ENCODE assay signal across 8 mouse cellular contexts in the genomic region with DNA sequence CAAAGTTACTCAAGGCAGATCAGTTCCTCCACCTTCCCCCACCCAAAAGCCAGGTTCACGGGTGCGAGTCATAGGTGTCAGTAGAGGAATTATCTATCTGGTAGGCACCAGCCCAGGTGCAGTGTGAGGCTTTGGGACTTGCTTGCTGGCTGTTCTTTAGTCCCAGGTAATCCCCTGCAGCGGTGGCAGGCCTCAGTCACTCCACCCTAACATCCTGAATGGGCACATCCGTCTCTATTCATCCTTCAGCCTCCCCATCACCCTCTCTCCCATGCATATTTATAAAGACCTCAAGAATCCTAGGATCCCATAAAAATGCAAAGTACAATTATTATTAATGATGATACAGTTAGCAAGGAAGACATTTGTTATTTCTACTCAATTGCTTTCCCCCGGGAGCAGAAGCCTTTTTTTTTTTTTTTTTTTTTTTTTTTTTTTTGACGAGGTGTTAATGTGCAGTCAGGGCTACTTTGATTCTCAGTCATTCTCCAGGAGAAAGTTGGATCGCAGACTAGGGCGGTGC.
DNase-seq lines count a peak whose midpoint lies in the region; ATAC-seq lines count a peak whose summit lies in the region.

No protein-coding gene starts in this region.

- WGBS in heart, embryonic 13.5 days: 15% methylated on average over 8 of the region's 8 CpGs
- 26% methylated on average over 8 of the region's 8 CpGs for WGBS in heart, embryonic 16.5 days
- WGBS in midbrain, embryonic 10.5 days: 16% methylated on average over 8 of the region's 8 CpGs

- H3K9ac ChIP-seq in heart, embryonic 13.5 days: peak overlapping the region; percentile 79
- H3K9ac ChIP-seq in heart, embryonic 16.5 days (ENCODE audit: low read length): peak overlapping the region; percentile 73

- no peaks in the 10 kb centered on the region for H3K9me3 ChIP-seq in heart, embryonic 13.5 days
- no peaks in the 10 kb centered on the region for H3K9me3 ChIP-seq in heart, embryonic 16.5 days (replicated peaks; ENCODE audit: control insufficient read depth, low read length)
- H3K9me3 ChIP-seq in midbrain, embryonic 10.5 days (replicated peaks): no peaks in the 10 kb centered on the region

- no peaks in the 10 kb centered on the region for H3K27me3 ChIP-seq in heart, embryonic 13.5 days (replicated peaks)
- no peaks in the 10 kb centered on the region for H3K27me3 ChIP-seq in heart, embryonic 16.5 days (ENCODE audit: control insufficient read depth, insufficient read depth, low read length)
- no peaks in the 10 kb centered on the region for H3K27me3 ChIP-seq in midbrain, embryonic 10.5 days (ENCODE audit: low read depth, poor library complexity, severe bottlenecking)

- H3K4me3 ChIP-seq in heart, embryonic 13.5 days: peak overlapping the region; percentile 49
- peak overlapping the region; percentile 53 for H3K4me3 ChIP-seq in heart, embryonic 16.5 days (ENCODE audit: low read length)
- peak overlapping the region; percentile 47 for H3K4me3 ChIP-seq in midbrain, embryonic 10.5 days

- intact Hi-C loops in heart, postnatal 36 days (cut with DNase I): loop anchor here (5.0 to 10.0 kb wide), 2 partner anchors 153 to 250 kb away; no protein-coding TSS in a partner anchor

- no peak for DNase-seq in heart, postnatal 36 days
- DNase-seq in R1 (ENCODE audit: low read depth, low spot score): peak; percentile 10
- peak; percentile 15 for DNase-seq in midbrain, embryonic 10.5 days (ENCODE audit: low spot score)
- DNase-seq in cerebellum, adult 9-11 months: no peak
- no peak for DNase-seq in layer of hippocampus, adult 9-10 months (ENCODE audit: low spot score)
- DNase-seq in adrenal gland, adult 8-10 months: no peak

- no peak for ATAC-seq in heart, embryonic 13.5 days (ENCODE audit: extremely low read depth, insufficient number of reproducible peaks, low FRiP score, low TSS enrichment)
- no peak for ATAC-seq in heart, embryonic 16.5 days (replicated peaks; ENCODE audit: extremely low read depth, insufficient read depth, low FRiP score)

- peak overlapping the region; percentile 80 for H3K4me2 ChIP-seq in heart, embryonic 13.5 days
- peak overlapping the region; percentile 85 for H3K4me2 ChIP-seq in heart, embryonic 16.5 days (ENCODE audit: low read depth, low read length)

- no peaks in the 10 kb centered on the region for H3K36me3 ChIP-seq in heart, embryonic 13.5 days
- H3K36me3 ChIP-seq in heart, embryonic 16.5 days (ENCODE audit: control insufficient read depth, insufficient read depth): no peaks in the 10 kb centered on the region
- no peaks in the 10 kb centered on the region for H3K36me3 ChIP-seq in midbrain, embryonic 10.5 days

- peaks cover 19% of the 10 kb centered on the region for H3K4me1 ChIP-seq in heart, embryonic 13.5 days
- H3K4me1 ChIP-seq in heart, embryonic 16.5 days (ENCODE audit: control insufficient read depth, insufficient read depth, low read length): peaks cover 13% of the 10 kb centered on the region
- peaks cover 36% of the 10 kb centered on the region for H3K4me1 ChIP-seq in midbrain, embryonic 10.5 days

- H3K27ac ChIP-seq in heart, embryonic 13.5 days (replicated peaks): peak overlapping the region; percentile 90
- peak overlapping the region; percentile 88 for H3K27ac ChIP-seq in heart, embryonic 16.5 days (ENCODE audit: low read length)
- peak overlapping the region; percentile 93 for H3K27ac ChIP-seq in midbrain, embryonic 10.5 days (replicated peaks)

Comparison
In these comparisons a context has a peak if more than half of its experiments do, and no peak if none do; other contexts are left out.
1. DNase-seq: peak in R1 (single experiment) and midbrain, embryonic 10.5 days (single experiment); none in heart, postnatal 36 days (0 of 2), cerebellum, adult 9-11 months (single experiment), layer of hippocampus, adult 9-10 months (single experiment) and adrenal gland, adult 8-10 months (single experiment).
2. Peak in every context shown above with its lines, with median percentiles within 50 percentile points of each other: H3K27ac ChIP-seq and H3K4me3 ChIP-seq.